Mouse (Mus musculus): ENCODE results near the gene Pcp4l1.
"Not testable (repeated sequence)": the region's sequence is repeated elsewhere in the genome, so short reads cannot be mapped to it uniquely, and the experiment has no call there.

The Pcp4l1 gene

DNA sequence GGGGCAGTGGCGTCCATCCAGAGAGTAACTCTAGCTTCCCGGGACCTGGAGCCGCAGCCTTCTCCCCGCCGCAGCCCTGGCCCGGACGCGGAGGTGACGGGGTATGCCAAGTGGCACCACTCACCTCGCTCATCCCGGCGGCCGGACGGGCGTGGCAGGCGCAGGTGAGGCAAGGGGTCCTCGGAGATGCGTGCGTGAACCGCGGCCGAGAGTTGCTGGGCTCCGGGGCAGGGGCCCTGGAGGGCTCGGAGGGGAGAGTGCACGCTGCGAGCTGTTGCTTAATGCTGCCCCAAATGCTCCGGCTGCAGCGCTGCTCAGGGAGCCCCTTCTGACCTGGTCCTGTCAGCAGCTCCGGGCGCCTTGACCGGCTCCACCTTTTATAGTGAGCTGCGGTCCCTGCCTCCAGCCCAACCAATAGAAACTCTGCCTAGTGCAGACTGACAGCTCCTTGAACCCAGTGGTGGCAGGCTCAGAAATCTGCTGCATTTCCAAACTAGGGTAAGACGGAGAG lies at the start of gene Pcp4l1:
Pcp4l1 (minus strand) TSS at position 382 of the 511 bp plus-strand sequence.
- peak; percentile 54 to 58 for DNase-seq

DNA sequence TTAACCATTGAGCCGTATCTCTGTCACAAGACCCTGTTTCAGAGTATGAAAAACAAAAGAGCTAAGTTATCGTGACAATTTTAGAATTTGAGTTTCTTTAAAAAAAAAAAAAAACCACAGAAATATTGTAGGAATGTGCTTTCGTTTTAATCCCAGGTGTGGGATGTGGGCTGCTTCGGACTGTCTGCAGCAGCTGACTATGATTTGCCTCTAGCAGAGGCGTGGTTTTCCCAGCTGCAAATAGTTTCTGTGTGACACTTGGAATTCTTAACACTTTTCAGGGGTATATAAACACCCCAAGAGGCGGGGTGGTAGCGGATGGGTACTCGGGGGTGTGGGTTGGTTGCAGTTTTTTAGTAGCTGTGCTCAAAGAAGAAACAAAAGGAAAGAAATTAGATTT lies 49.3 kb upstream of the Pcp4l1 start:
- DNase-seq, result no peak

DNA sequence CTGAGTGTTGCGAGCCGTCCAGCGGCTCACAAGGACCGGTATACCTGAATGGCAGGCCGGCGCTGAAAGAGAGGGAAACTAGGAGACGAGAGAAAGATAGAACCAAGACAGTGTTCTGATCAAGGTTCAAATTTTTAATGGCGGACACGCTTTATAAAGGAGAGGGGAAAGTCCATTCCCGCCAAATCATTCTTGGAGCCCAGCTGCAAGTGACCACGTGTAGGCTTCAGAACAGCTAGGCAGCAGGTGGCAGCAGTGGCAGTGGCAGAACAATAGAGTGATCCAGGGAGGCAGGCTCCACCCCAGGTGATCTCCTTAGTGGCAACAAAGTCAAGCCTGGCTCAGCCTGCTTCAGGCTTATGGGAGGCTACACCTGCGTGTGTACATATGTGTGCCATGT lies 45.9 kb upstream of the Pcp4l1 start:
- DNase-seq, result not testable (repeated sequence)

DNA sequence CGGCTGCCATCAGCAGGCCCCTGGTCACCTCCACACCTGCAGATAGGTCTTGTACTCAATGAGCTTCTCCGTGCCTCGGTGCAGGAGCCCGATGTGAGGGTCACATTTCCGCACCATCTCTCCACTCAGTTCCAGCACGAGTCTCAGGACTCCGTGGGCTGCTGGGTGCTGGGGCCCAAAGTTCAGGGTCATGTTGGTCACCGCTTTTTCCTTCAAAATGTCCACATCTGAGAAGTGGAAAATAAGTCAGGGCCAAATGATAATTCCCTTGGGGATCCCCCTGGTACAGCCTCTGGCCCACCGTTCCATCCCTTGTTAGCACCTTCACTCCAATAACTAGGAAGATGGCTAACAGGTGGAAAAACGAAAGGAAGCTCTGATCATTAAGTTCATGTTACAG lies 44.8 kb upstream of the Pcp4l1 start:
- DNase-seq, result no peak

DNA sequence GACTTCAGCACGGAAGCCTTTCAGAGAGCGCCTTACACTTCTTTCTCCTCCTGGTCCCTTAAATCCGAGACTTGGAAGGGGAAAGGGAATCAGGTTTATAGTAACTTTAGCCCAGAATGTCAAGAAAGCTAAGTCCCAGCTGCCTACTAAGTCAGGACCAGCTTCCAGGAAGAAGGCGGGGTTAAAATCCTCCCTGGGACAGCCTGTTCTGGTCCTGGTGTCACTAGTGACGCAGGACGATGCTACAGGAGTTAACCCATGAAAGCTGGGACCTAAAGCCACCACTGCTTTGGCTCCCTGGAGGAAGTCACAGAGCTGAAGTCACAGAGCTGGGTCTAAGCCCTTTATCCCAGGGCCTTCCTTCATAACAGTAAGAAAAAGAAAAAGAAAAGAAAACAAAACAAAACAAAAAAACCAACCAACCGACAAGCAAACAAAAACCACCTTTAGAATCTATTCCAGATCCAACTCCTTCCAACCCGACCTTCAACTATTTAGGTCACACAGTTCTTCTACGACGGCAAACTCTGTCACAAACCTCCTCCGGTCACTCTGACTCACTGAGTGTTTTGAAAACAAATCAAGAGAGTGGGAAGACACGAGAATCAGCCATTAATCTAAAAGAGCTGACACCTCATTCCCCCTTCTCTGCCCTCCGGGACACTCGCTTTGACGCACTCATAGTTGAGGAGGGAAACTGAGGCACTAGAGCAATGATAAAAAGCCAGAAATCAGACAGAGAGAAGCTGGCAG lies 44.1 kb upstream of the Pcp4l1 start:
- no peak for DNase-seq

DNA sequence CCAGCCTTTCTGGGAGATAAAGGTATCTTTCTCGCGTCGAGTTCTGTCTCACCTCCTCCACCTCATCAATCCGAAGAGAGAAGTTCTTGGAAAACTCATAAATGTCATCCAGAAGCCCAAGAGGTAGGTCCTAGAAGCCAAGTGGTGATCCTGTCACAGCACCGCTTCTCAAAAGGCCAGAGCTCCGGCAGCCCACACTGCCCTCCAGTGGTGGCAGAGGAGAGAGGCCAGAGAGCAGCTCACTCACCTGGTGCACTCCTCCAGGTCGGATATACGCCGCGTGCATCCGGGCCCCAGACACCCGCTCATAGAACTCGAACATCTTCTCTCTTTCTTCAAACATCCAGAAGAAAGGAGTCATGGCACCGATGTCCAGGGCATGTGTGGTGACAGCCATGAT lies 42.4 kb upstream of the Pcp4l1 start:
- DNase-seq, result peak; percentile 49 to 61

DNA sequence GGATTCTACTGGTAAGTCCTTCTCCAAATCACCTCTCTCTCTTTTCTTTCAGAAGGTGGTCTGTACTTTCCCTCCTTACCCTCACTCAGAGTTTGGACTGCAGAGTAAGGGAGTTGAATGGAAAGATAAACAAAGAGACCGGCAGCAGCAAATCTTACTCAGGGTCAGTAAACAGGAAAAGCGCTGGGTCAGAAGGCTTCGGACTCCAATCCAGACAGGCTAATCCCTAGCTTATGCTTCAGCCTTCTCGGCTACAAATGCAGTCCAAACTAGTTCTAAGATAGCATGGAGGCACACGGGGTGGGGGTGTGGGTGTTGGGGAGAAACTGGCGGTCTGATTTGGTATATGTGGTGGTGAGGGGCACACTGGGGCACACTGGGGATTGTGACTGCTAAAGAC lies 41.4 kb upstream of the Pcp4l1 start:
- no peak for DNase-seq

DNA sequence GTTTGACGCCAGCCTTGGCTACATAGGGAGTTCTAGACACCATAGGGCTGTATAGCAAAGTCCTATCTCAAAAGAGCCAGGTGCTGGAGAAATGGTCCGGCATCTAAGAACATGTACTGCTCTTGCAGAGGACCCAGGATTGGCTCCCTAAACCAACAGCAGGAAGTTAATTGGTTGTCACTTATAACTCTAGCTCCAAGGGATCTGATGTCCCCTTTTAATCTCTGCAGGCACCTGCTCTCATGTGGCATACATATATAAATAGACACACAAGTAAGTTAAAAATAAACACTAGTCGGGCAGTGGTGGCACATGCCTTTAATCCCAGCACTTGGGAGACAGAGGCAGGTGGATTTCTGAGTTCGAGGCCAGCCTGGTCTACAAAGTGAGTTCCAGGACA lies 39.7 kb upstream of the Pcp4l1 start:
- no peak for DNase-seq

DNA sequence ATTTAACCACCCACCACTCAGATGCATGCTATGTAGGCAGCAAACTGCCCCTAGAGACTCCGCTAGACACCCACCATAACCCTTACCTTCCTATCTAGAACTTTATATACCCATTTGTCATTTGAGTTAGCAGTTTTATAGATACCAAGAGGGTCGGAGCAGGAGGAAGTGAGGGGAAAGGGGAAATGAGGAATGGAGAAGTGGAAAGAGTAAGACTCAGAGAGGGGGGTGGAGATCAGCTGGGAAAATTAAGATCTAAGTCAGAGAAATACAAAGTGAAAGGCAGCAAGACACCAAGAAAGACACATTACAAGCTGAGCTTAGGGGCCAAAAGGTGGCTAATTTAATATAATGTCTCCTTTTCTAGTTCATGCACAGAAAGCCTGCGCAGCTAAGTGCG lies 38.5 kb upstream of the Pcp4l1 start:
- DNase-seq, result no peak

DNA sequence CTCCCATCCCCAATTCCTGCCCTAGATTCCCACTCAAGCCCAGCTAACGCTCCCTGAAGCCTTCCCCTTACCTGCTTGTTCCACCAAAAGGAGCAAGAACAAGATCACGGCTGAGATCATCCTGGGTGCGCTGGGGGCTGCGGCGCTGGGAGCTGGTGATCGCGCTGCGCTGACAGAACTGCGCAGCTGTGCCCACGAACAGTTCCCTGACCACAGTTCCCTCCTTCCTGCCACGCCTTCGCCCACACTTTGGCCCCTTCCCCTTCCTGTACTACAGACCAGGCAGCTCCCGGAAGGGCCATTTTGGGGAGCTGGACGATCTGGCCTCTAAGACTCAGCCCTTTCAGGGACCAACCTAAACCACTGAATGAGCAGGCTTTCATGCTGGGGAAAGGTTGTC lies 38.1 kb upstream of the Pcp4l1 start, which contains the start of gene Fcer1g:
Fcer1g (minus strand) TSS at position 240 of the 400 bp plus-strand sequence.
- DNase-seq, result no peak

DNA sequence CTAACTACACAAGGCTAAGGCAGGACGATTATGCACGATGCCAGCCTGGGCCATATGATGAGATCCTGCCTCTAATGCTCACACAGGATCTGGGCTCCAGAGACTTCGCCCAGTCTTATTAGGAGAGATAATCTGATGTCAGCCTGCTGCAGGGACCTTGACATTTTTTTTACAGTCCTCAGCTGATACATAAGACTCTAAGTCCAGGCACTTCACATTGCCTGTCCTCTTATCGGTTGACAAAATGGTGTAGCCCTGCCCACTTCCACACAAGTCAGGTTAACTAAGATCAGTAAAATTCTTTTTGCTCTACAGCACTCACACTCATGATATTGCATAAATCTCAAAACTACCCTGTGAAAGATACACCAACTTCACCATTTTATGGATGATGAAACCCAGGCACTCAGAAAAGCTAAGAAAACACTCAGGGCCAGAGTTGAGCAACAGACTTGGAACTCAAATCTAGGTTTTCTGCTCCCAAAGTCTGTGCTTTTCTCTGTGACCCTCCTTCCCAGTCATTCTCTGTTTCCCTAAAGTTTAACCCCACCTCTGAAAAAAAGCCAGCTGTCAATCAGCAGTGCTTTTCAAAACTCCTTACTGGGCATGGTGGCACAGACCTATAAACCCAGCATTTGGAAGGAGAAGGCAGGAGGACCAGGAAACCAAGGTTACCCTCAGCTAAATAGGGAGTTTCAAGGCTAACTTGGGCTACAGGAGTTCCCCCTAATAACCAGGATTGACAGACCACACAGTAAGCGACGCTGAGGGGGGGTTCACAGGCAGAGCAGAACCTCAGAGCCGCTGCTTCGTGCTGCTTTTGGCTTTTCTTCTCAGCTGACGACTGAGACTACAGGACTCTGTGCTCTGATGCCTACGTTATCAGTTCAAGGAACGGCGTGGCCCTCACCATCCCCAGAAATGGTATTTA lies 37.0 kb upstream of the Pcp4l1 start:
- DNase-seq, result no peak

DNA sequence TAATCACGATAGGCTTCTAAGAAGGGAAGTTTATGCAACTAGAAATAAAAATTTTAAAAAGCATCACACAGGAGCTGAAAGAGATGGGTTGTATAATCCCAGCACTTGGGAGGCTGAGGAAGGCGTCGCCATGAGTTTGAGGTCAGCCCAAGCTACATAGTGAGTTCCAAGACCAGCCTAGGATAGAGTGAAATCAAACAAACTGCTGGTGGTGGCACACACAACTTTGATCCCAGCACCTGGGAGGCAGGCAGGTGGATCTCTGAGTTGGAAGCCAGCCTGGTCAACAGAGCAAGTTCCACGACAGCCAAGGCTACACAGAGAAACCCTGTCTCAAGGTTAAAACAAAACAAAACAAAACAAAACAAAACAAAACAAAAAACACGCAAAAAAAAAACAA lies 36.3 kb upstream of the Pcp4l1 start:
- no peak for DNase-seq

DNA sequence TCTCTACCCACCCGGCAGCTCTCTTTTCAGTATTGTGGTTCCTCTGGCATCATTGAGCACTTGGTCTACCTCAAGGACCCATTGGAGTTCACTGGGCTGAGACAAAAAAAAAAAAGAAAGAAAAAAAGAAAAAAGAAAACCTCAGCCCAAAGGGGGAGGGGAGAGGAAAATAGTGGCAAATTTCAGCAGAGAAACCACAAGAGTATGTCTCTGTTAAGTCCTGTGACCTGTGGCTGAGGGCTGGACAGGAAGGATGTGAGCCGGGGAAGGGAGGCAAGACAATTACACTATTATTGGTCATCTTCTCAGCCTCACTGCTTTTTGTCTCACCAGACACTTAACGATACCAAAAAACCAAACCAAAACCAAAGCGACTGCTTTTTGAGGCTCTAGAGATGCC lies 35.8 kb upstream of the Pcp4l1 start:
- DNase-seq, result no peak

DNA sequence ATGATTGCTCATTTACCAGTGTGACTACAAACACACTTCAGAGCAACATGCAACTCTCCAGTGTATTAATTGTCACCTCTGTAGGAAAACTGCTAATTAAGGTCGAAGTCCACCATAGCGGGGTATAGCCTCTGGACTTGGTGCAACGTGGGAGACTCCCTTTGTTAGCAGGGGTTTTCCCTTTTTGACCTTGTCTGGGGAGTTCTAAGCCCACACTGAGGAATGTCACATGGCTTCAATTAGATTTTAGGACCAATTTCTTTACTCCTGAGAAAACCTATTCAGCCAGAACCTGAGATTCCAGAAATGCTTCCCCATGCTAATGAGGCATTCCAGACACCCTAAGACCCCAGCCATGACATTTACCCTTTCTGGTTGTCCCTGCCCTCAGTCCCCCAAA lies 34.1 kb upstream of the Pcp4l1 start:
- DNase-seq, result no peak

DNA sequence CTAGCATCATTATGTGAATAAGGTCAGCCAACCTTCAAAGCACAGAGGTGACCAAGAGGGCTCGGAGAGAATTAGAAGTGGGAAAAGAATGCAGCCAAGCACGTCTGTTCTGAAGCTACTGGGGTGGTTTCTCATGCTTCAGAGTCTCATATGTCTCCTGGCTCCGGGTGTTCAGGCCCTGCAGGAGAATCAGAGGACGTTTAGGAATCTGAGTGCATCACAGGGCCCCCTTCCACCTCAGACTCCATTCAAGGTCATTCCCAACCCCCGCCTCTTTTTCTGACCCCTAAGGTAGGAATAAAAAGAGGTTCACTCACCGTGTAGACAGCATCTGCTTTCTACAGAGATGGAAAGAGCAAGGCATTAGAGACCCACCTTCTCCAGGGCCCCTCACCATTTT lies 33.7 kb upstream of the Pcp4l1 start:
- no peak for DNase-seq

DNA sequence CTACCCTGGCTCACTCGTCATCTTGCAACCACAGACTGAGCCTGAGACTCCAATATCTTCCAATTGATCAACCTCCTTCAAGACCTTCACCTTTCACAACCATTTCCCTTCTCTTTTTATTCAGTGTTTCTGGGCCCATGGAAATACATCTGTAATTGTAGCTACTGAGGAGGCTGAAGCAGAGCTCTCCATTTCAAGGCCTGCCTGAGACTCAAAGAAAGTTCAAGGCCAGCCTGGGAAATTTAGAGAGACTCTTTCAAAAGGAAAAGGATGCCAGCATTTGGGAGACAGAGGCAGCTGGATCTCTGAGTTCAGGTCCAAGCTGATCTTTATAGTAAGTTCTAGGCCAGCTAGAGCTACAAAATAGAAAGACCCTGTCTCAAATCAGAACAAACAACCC lies 31.8 kb upstream of the Pcp4l1 start:
- DNase-seq, result no peak

DNA sequence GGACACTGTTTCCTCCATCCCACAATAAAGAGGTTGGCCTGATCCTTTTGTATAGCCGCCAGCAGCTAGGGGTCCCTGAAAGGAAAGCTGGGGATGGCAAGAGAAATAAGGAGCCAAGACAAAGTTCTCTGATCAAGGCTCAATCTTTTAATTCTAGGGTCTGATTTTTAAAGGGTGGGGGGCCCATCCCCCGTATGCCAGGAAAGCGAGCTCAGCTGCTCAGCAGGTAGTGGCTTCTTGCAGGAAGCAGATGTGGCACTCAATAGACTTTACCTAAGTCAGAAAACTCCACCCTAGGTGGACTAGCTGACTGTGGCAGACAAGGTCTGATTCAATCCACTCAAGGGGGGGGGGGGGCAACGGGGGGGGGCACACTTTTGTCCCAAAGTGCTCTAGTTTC lies 30.7 kb upstream of the Pcp4l1 start:
- no peak for DNase-seq

DNA sequence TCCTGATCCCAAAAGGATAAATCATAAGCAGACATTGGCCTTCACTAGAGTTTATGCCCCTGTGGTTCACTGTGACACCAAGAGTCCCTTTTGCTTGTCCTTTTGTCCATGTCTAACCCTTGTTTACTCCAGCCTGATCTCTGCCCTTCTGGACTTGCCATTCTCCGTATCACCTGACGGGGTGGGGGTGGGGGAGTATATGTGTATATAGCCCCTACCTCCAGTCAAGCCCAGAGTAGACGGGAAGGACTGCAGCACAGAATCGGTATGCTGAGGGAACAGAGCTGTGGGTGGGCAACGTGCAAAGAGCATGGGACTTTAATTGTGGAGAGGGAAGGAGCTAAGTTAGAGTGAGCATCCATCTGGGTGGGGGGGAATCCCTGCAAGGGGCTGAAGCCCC lies 28.8 kb upstream of the Pcp4l1 start, which contains the start of gene Apoa2:
Apoa2 (plus strand) TSS at position 198 of the 400 bp plus-strand sequence.
- no peak for DNase-seq

DNA sequence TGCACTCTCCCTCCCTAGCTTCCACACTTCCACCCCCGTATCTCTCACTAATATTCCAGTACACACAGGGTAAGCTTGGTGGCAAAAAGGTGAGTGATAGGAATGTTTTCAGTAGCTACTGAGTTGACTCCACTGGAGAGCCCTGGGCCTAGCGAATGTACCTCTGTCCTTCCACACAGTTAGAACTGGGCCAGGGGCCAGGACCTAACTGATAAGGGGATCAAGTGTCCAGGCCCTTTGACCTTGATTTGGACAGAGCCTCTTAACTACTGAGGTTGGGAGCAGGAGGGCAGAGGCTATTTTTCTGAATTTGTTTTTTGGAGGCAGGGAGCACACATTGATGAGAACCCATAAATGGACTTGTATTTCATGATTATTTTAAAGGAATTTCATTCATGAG lies 27.7 kb upstream of the Pcp4l1 start:
- no peak for DNase-seq

DNA sequence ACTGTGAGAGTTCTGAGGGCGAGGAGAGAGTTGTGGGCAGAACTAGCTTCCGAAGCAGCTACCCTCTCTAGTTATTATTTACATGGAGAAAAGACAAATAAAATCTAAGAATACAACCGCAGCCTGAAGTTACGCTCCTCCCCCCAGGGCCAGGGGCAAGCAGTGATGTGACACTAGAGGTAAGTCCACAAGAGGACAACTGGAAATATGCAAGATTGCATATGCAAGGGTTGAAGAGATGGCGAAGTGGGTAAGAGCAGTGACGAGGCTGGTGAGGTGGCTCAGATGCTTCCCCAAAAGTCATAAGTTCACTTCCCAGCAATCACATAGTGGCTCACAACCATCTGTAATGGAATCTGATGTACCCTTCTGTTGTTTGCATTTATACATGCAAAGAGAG lies 27.1 kb upstream of the Pcp4l1 start:
- no peak for DNase-seq

DNA sequence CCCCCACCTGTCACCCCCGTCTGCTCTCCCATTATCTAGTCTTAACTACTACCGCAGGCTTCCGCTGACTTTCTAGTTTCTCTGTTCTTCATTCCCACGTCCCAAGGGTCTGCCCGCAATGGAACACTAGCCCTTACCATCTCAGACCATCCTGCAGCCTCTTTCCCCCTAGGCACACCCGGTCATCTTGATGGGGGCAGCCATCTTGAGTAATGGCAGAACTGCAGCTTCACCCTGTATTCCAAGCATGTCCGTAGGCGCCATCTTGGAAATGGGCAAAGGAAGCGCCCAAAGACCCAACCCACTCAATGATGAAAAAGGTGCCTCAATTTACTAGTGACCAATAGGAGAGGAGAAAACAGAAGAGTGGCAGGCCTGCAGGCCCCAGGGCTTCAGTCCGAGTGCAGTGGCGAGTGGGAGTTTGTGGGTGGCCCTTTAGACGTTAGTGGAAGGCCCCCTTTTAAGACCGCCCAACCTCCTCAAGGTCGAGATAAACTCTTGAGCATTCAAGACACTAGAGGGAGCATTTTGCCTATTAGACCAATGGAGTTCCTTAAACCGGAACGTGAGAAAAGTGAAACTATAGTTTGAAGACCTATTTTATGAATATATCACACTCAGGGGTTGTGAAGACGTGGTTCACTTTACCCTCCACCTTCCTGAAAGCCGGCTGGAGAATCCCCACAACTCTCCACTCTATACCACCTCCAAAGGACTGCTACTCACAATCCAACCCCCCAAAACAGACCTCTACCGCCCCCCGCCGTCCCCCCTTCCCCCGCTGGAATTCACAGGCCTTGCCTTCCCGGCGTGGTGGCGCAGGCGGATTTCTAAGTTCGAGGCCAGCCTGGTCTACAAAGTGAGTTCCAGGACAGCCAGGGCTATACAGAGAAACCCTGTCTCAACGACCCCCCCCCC lies 26.4 kb upstream of the Pcp4l1 start, which contains the start of gene Tomm40l:
Tomm40l (minus strand) TSS at position 277 of the 918 bp plus-strand sequence.
- DNase-seq, result peak; percentile 88 to 92

Data from cerebellum, postnatal 36 days (tissue).